Mouse (Mus musculus): Measurements from ENCODE around the gene Dlx3. TPM values are rescaled to one million over a fixed set of nuclear protein-coding genes. Genes with fewer than 3 reads are reported as not detected.
A peak's percentile ranks its signal among the peaks of the same experiment; 100 is the strongest.

Dlx3 gene
- polyA plus RNA-seq, 1 experiment from 2014 or later = not detected

DNA sequence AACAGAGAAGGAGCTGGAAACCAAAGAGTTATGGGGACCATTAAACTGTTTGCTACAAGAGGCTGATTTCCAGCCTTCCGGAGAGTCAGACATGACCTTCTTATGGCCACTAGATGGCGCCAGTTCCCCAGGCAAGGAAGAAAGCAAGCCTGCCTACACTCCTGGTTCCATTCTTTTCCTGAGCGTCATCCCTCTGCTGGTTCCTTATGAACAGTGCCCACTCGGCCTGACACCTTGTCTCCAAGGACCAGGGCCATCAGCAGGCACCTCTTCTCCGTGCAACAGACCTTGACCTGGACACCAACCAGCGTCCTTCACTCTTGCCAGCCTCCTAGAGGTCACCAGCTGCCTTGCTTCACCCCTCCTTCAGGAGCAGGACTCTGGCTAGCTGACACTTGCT lies 2.9 kb upstream of the Dlx3 start:
- Histone ChIP-seq H3K27me3 (peaks cover 45% of the 10 kb centered on the region), H3K4me1 (peaks cover 25% of the 10 kb centered on the region), H3K27ac (replicated peaks) (no peak overlapping the region), H3K9me3 (no peaks in the 10 kb centered on the region), H3K4me3 (no peak overlapping the region), H3K4me2 (replicated peaks) (no peak overlapping the region), H3K36me3 (no peaks in the 10 kb centered on the region), H3K9ac (replicated peaks) (no peak overlapping the region)
- 1% methylated on average over 6 of the region's 6 CpGs for WGBS
- ATAC-seq (replicated peaks) = peak; percentile 69

DNA sequence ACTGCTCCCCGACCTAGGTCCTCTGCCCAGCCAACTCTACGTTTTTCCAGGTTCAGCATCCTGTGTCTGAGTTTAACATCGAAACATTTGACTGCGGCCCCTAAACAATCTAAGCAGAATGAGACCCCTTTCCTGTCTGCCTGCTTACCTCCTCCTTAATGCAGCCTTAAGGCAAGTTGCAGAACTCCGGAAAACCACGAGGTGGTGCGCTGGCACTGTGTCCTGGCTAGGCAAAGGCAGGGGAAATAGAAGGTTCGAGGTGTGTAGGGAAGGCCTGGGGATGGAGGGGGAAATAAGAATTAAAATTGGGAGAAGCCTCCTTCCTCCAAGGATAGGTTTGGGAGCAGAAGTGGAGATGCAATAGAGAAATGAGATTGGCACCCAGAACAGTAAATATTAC lies 1.4 kb upstream of the Dlx3 start:
- H3K36me3 ChIP-seq = no peaks in the 10 kb centered on the region
- H3K4me3 ChIP-seq = no peak overlapping the region
- H3K4me2 ChIP-seq (replicated peaks) = no peak overlapping the region
- H3K27ac ChIP-seq (replicated peaks) = no peak overlapping the region
- peaks cover 60% of the 10 kb centered on the region for H3K27me3 ChIP-seq
- H3K4me1 ChIP-seq = peaks cover 25% of the 10 kb centered on the region
- H3K9me3 ChIP-seq = no peaks in the 10 kb centered on the region
- ATAC-seq (replicated peaks) = peak; percentile 51; the same call in 1 of the 2 replicates
- 5% methylated on average over 8 of the region's 8 CpGs for WGBS
- no peak overlapping the region for H3K9ac ChIP-seq (replicated peaks)

DNA sequence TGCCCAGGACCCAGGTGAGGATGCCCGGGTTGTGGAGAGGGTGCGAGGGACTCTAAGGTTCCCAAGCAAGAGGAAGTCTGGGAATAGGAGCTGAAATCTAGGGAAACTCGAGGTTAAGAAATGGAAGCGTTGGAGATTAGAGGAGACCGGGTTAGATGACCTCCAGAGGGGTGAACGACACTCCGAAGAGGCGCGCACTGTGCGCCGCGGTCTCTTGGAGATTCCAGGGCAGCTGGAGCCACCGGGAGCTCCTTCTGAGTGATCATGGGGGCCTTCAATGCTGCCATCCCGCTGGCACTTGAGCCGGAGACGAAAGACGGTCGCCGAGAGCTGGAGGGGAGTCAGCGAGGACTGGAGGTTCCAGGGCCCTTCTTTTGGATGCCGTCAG lies 708 bp downstream of the Dlx3 start:
- ATAC-seq (replicated peaks) = no peak
- H3K27me3 ChIP-seq = peaks cover 80% of the 10 kb centered on the region
- H3K4me3 ChIP-seq = peak overlapping the region; percentile 43
- no peaks in the 10 kb centered on the region for H3K9me3 ChIP-seq
- no peak overlapping the region for H3K27ac ChIP-seq (replicated peaks)
- H3K9ac ChIP-seq (replicated peaks) = 0 out of 2 replicates have a peak overlapping the region, but pooled peaks have one; percentile 35
- no peaks in the 10 kb centered on the region for H3K36me3 ChIP-seq
- peak overlapping the region; percentile 78 for H3K4me2 ChIP-seq (replicated peaks)
- under 1% methylated on average over 21 of the region's 21 CpGs for WGBS
- peaks cover 25% of the 10 kb centered on the region for H3K4me1 ChIP-seq

DNA sequence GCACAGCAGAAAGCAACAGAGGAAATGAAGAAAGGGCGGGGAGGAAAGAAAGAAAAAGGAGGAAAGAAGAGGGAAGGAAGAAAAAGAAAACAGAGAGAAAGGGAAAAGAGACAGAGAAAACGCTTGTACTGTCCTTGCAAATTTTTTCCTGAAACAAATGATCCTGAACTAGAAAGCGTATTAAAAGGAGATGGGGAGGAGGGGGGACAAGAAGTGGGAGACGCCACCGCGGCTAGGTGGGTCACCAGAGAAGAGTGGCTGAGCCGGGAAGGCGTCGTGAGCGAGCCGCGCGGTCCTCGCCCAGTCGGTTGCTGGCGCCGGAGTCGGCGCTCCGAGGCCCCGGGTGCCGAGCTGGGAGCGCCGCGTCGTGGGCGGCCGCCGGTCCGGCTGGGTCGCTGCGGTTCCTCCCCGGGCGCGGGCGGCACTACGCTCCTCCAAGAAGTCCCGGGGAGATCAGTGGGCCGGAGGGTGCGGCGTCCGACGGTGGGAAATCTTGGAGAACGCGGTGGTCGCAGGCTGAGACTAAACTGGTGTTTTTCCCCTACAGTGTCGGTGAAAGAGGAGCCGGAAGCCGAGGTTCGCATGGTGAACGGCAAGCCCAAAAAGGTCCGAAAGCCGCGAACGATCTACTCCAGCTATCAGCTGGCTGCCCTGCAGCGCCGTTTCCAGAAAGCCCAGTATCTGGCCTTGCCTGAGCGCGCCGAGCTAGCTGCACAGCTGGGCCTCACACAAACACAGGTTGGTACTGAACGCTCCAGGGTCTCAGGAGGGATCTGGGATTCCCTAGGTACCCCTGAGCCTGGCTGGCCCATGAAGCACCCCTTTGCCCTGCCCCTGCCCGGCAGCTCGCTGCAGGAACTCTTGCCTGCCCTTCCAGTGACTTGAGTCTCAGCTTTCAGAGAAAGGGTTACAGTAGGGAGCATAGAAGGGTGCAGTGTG lies 1.5 kb downstream of the Dlx3 start:
- no peak for ATAC-seq (replicated peaks)
- WGBS = 1% methylated on average over 63 of the region's 63 CpGs

DNA sequence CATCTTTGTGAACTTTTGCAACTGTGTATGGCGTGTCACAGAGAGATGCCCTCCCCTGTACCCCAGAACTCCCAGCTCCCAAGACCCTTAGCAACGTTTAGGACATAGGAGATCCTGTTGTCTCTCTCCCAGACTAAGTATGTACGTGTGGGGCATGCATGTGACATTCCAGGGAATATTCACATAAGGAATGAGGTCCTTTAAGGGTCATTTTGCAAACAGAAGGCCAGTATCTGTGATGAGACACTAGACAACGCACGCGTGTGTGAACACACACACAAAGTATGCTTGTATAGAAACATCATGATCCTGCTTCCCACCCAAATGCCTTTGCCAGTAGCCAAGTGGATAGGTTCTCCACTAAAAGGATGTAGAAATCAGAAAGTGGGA lies 2.2 kb downstream of the Dlx3 start:
- Histone ChIP-seq H3K36me3 (no peaks in the 10 kb centered on the region), H3K9ac (replicated peaks) (no peak overlapping the region), H3K4me3 (no peak overlapping the region), H3K4me2 (replicated peaks) (no peak overlapping the region), H3K9me3 (no peaks in the 10 kb centered on the region), H3K4me1 (peaks cover 34% of the 10 kb centered on the region), H3K27ac (replicated peaks) (no peak overlapping the region), H3K27me3 (peaks cover 92% of the 10 kb centered on the region)
- WGBS = 22% methylated on average over 6 of the region's 6 CpGs
- ATAC-seq (replicated peaks) = no peak

More for the DNA sequence above, 1.5 kb downstream of the Dlx3 start:
- H3K36me3 ChIP-seq = no peaks in the 10 kb centered on the region
- peak overlapping the region; percentile 24 for H3K4me3 ChIP-seq
- H3K9me3 ChIP-seq = no peaks in the 10 kb centered on the region
- peaks cover 27% of the 10 kb centered on the region for H3K4me1 ChIP-seq
- no peak overlapping the region for H3K27ac ChIP-seq (replicated peaks)
- peaks cover 88% of the 10 kb centered on the region for H3K27me3 ChIP-seq
- no peak overlapping the region for H3K9ac ChIP-seq (replicated peaks)
- peak overlapping the region; percentile 78 for H3K4me2 ChIP-seq (replicated peaks)

DNA sequence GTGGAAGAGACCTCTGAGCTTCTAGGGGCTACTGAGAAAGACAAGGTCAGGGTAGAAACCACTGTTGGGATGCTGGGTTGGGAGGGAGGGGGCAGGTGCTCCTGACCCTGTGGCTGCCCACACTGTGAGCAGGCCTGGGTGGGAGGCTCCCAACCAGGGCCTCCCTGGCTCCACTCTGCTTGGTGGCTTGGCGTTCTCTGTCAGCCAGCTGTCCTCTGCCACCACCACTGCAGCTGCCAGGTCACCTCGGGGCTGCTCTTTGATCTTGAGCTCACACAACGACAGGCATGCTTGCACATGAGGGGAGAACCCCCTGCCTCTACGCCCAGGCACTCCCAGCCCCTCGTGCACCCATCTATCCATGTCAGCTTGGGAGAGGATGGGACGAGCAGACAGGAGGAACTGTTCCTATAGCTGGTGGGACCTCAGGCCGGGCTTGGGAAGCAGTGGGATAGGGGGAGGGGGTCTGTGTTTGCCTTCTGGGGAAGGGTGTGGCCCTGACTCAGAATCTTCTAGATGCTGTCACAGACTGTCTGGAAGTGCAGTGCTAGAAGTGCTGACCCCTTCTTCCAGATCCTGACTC lies 5.5 kb downstream of the Dlx3 start:
- Histone ChIP-seq H3K9me3 (no peaks in the 10 kb centered on the region), H3K4me3 (no peak overlapping the region), H3K27ac (replicated peaks) (no peak overlapping the region), H3K36me3 (no peaks in the 10 kb centered on the region), H3K4me2 (replicated peaks) (no peak overlapping the region), H3K9ac (replicated peaks) (no peak overlapping the region), H3K27me3 (peaks cover 61% of the 10 kb centered on the region), H3K4me1 (peaks cover 21% of the 10 kb centered on the region)
- 27% methylated on average over 7 of the region's 7 CpGs for WGBS
- no peak for ATAC-seq (replicated peaks)

DNA sequence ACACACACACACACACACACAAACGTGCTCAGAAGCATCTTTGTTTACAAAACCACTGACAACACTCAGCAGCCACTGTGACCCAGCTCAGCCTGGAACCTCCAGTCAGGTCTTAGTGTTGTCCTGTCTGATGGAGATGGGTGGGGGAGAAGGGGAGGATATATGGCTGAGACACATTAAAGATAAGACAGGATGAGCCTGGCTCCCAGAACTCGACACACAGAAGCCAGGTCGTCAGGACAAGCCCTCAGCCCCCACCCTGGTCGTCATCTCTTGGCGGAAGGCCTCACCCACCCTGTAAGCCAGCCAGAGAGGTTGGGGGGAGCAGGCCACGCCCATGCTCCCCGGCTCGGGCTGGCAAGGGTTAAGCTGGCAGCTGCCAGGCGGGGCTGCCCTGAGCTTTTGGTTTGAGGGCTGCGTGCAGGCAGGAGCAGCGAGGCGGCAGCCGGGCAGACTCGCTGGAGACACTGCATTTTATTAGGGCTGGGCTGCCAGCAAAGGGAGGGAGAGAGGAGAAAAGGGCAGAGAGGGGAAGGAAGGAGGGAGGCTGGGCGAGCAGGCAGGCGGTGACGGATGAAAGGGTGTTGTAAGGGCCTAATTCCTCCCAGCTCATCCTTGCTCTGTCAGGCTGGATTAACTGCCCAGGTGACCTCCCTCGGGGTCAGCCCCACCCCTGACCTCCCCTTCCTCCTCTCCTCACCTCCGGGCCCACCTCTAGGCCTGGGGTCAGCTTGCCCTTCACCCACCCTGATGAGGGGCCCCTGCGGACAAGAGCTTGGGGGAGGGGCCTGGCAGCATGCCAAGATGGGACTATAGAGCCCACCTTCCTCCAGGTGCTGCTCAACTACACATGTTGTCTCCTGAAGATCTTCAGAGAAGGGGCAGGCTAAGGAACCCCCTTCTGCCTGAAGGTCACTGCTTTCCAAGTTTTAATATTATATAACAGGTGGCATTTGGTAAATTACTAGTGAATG lies 6.6 kb downstream of the Dlx3 start:
- under 1% methylated on average over 20 of the region's 20 CpGs for WGBS
- H3K9me3 ChIP-seq = no peaks in the 10 kb centered on the region
- H3K36me3 ChIP-seq = no peaks in the 10 kb centered on the region
- peak; percentile 71 for ATAC-seq (replicated peaks)
- H3K4me2 ChIP-seq (replicated peaks) = peak overlapping the region; percentile 31
- H3K4me1 ChIP-seq = peaks cover 10% of the 10 kb centered on the region
- peak overlapping the region; percentile 15; the same call in 1 of the 2 replicates for H3K9ac ChIP-seq (replicated peaks)
- no peak overlapping the region for H3K27ac ChIP-seq (replicated peaks)
- H3K27me3 ChIP-seq = peaks cover 52% of the 10 kb centered on the region
- H3K4me3 ChIP-seq = peak overlapping the region; percentile 20; the same call in 1 of the 2 replicates

DNA sequence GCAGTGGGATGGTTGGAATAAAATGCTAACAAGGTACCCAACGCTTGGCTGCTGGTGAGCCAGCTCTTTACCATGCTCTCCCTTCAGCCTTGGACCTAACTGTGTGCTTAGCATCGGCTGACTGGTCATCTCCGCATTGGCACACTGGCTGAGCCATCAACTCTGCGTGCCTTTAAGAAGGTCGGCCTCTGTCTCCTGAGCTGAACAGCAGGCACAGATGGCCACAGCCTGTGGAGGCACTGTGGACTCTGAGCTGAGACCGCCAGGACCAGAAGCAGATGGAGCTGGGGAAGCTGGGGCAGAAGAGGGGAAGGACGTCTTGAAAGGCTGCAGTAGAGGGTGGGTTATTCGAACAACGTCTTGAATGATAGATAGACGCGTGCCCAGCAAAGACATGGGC lies 8.4 kb downstream of the Dlx3 start:
- Histone ChIP-seq H3K4me1 (peaks cover 9% of the 10 kb centered on the region), H3K9ac (replicated peaks) (no peak overlapping the region), H3K4me3 (no peak overlapping the region), H3K27me3 (peaks cover 34% of the 10 kb centered on the region), H3K27ac (replicated peaks) (no peak overlapping the region), H3K4me2 (replicated peaks) (no peak overlapping the region), H3K36me3 (no peaks in the 10 kb centered on the region), H3K9me3 (no peaks in the 10 kb centered on the region)
- no peak for ATAC-seq (replicated peaks)
- 70% methylated on average over 11 of the region's 11 CpGs for WGBS

DNA sequence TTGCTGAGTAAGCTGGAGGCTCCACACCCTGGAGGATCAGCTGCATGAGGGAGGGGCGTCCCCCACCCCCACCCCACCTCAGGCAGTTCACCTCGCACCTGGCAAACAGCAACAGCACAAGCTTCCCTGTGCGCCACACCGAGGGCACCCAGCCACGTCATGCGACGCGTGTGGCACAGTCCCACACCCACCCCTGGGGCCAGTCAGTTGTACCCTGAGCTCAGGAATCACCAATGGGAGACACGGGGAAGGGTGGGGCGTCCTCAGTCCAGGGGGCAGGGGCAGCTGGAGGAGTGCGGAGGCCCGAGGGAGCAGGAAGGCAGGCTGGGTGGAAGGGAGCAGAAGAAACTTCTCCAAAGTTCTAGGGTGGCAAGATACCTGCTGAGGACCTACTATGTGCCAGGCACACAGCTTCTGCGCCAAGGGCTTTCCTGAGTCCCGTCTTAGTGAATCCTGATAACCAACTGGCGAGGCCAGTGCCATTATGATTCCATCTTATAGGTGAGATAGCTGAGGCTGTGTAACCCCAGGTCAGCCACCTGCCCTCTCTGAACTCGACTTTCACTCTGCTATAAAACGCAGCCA lies 10.8 kb downstream of the Dlx3 start:
- H3K9me3 ChIP-seq = no peaks in the 10 kb centered on the region
- H3K27ac ChIP-seq (replicated peaks) = no peak overlapping the region
- H3K4me3 ChIP-seq = no peak overlapping the region
- H3K36me3 ChIP-seq = no peaks in the 10 kb centered on the region
- 75% methylated on average over 17 of the region's 17 CpGs for WGBS
- H3K4me1 ChIP-seq = peaks cover 9% of the 10 kb centered on the region
- ATAC-seq (replicated peaks) = no peak
- no peak overlapping the region for H3K4me2 ChIP-seq (replicated peaks)
- H3K9ac ChIP-seq (replicated peaks) = no peak overlapping the region
- H3K27me3 ChIP-seq = peaks cover 11% of the 10 kb centered on the region; the same call in 1 of the 2 replicates

DNA sequence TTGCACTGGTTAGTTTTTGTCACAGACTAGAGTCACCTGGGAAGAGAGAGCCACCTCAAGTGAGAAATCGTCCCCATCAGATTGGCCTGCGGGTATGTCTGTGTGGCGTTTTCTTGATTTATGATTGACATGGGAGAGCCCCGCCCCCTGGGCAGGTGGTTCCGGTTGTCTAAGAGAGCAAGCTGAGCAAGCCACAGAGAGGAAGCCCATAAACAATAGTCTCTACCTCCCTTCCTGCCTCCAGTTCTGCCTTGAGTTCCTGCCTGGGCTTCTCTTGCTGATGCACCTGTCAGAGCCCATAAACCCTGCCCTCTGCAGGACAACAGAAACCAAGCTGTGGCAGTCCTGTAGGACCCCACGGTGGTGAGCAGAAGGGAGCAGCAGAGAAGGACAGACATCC lies 13.4 kb downstream of the Dlx3 start:
- peaks cover 9% of the 10 kb centered on the region; the same call in 1 of the 2 replicates for H3K4me1 ChIP-seq
- H3K9ac ChIP-seq (replicated peaks) = no peak overlapping the region
- H3K4me3 ChIP-seq = no peak overlapping the region
- no peak for ATAC-seq (replicated peaks)
- H3K4me2 ChIP-seq (replicated peaks) = no peak overlapping the region
- H3K36me3 ChIP-seq = no peaks in the 10 kb centered on the region
- H3K9me3 ChIP-seq = no peaks in the 10 kb centered on the region
- 77% methylated on average over 6 of the region's 6 CpGs for WGBS
- H3K27ac ChIP-seq (replicated peaks) = no peak overlapping the region
- H3K27me3 ChIP-seq = peaks cover 7% of the 10 kb centered on the region

DNA sequence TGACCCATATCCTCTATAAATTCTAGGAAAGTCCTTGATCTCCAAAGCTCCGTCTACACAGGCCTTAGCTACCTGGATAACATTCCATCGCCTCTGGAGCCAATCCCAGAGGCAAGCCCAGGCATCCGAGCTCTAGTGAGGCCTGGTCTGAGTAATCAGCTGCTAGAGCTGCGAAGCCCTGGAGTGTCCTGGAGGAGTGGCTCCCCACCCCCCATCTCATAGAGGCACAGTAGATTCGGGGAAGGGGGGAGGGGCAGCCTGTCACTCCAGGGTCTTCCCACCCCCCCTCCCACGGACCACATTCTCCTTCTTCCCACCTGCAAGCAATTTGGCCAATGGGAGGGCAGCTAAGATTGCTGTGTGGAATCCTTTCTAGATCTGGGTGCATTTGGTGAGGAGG lies 17.4 kb downstream of the Dlx3 start:
- no peak for ATAC-seq (replicated peaks)
- Histone ChIP-seq H3K4me1 (peaks cover 9% of the 10 kb centered on the region; the same call in 1 of the 2 replicates), H3K36me3 (no peaks in the 10 kb centered on the region), H3K9me3 (no peaks in the 10 kb centered on the region), H3K4me3 (no peak overlapping the region), H3K27ac (replicated peaks) (no peak overlapping the region), H3K9ac (replicated peaks) (no peak overlapping the region), H3K4me2 (replicated peaks) (no peak overlapping the region), H3K27me3 (peaks cover 46% of the 10 kb centered on the region)
- 14% methylated on average over 6 of the region's 6 CpGs for WGBS

All from forebrain, embryonic 15.5 days (tissue).